Mouse (Mus musculus): ENCODE measurements at regions not wholly inside any gene's neighbourhood (a gene's known extent, or its start where the extent isn't known, plus 50 kb on each side); places are given as distances from the start of the nearest gene placed in this dataset.

- no peak for TF ChIP-seq MAFK (IDR thresholded peaks at IDR 0.05; ENCODE audit: insufficient read depth, low read depth, low read length)
- TF ChIP-seq HCFC1 (IDR thresholded peaks at IDR 0.05; ENCODE audit: borderline replicate concordance, insufficient read depth, low read length): no peak
- TF ChIP-seq CHD2 (IDR thresholded peaks at IDR 0.05; ENCODE audit: low read depth, low read length): no peak
Measured at GRCm38 (mm10) chr19:50893755-50894154, 215.3 kb upstream of the Sorcs1 start.

All from ES-E14 (cell line).